Mouse (Mus musculus): Measurements from ENCODE around the gene A2ml1. TPM values are rescaled to one million over a fixed set of nuclear protein-coding genes. Genes with fewer than 3 reads are reported as not detected.
"Not testable (repeated sequence)": the region's sequence is repeated elsewhere in the genome, so short reads cannot be mapped to it uniquely, and the experiment has no call there.

The A2ml1 gene
- polyA plus RNA-seq (2012; rRNA removed) = 16.5 and 18.7 TPM in 2 replicates

DNA sequence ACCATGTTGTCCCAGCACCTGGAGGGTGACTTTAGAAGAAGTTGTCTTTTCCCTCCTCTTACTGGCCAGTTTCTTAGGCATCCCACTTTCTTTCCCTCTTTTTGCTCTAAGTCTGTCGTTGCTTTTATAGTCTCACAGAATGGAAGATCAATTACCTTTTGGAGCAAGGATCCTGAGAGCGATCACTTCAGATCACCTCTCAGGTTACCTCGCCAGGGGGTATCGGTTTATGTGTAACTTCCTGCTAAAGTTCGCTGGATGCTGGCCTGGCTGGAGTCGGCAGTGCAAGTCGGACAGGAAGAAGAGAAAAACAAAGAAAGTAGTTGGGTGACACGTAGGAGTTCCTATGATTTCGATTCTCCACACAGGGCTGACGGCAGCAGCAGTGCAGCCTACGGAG, at the start of gene A2ml1:
A2ml1 (minus strand) TSS at position 101 of the 400 bp plus-strand sequence.
- DNase-seq (ENCODE audit: extremely low spot score in 1 of 2, low spot score in 1 of 2) = no peak

DNA sequence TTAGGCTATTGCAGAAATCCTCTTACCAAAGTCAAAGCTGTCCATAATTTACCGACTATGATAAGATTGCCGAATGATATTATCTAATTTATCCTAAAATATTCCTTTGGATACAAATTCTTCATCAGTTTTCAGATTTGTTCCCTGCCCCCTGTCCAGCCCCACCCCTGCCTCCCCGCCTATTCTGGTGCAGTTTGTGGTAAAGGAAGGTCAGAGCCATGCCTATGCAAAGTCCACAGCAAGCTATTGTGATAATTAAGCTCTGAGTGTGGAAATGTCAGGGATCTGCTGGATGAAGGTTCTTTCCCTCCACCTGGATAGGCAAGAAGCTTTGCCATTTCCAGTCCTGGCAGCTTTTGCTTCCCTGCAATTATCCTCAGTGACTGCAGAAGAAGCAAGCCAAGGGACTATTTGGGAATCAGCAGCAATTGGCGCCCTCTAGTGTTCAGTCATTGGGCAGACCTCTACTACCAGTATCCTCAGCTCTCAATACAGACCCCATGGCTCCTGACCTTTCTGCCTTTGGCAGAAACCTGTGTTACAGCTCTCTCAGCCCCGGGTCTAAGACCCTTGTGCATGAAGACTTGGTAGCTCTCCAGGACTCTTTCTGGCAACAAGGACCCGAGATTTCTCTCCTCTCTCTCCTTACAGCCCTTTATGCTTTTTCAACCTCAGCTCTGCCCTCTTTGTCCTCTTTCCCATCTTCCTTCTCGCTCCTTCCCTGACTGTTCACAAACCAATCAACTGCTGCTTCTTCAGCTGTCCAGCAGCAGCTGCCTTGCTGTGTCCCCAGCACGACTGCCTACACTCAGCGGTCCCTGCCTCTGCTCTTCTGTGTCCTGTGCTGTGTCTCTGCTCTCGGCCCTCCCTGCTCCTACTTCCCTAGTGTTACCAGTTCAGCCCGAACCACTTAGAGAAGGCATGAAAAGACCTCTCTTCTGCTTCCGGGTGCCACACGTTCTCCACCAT, 48.6 kb upstream of the A2ml1 start:
- peak; percentile 34 to 76 for DNase-seq (ENCODE audit: extremely low spot score in 1 of 2, low spot score in 1 of 2)

DNA sequence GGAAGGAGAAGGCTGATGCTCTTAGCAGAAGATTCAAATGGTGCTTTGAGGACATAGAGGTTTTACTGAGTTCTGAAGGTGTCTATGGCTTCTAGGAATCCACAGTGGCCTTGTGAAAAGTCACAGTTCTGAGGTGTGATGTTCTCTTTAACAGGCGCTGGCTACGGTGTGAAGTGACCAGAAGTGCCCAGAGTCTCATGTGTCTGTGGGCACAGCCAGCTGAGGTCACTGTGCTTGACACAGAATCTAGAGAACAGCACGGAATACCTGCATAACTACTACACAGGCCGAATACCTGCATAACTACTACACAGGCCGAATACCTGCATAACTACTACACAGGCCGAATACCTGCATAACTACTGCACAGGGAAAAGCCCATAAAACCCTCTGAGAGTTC, 43.8 kb upstream of the A2ml1 start:
- not testable (repeated sequence) for DNase-seq (ENCODE audit: extremely low spot score in 1 of 2, low spot score in 1 of 2)

GRCm38 (mm10) chr6:128624425-128624824, 43.0 kb upstream of the A2ml1 start:
- DNase-seq (ENCODE audit: extremely low spot score in 1 of 2, low spot score in 1 of 2) = peak in 1 of 2 experiments; percentile 52

DNA sequence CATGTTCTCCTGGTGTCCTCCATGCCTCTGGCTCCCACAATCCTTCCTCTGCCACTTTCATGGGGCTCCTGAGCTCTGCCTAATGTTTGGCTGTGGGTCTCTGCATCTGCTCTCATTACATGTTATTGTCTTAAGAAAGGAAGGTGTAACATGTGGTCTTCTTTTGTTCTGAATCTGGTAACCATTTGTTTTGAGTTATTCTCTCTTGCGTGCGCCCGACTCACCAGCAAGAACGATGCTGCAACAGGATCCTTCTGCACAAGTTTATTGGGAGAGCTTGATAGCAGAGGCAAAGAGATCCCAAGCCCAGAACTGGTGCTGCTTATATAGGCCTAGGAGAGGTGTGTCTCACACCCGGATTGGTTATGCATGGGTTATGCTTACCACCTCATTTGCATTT, 42.0 kb upstream of the A2ml1 start, which contains the start of gene Klrb1a:
Klrb1a (minus strand) TSS at position 101 of the 400 bp plus-strand sequence.
- DNase-seq (ENCODE audit: extremely low spot score in 1 of 2, low spot score in 1 of 2) = not testable (repeated sequence)

GRCm38 (mm10) chr6:128622733-128623132, 41.3 kb upstream of the A2ml1 start:
- DNase-seq (ENCODE audit: extremely low spot score in 1 of 2, low spot score in 1 of 2) = peak in 1 of 2 experiments; percentile 10

DNA sequence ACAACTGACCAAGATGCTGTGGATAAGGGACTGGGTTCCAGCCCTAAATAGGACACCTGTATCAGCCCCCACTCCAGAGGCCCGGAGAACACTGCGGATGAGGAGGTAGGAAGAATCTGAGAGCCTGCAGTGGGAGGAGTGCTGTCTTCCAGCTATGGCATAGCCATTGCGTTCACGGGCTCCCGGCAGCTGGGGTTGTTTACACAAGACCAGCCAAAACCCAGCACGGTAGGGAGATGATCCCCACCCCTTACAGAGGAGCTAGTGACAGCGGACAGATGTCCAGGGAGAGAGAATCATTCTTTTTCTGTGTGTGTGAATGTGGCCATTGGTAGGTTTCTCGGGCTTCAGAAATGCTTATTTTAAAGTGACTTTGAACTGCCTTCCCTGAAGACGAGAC, 24.9 kb upstream of the A2ml1 start:
- DNase-seq (ENCODE audit: extremely low spot score in 1 of 2, low spot score in 1 of 2) = no peak

GRCm38 (mm10) chr6:128604512-128604911, 23.1 kb upstream of the A2ml1 start:
- peak in 1 of 2 experiments; percentile 48 for DNase-seq (ENCODE audit: extremely low spot score in 1 of 2, low spot score in 1 of 2)

DNA sequence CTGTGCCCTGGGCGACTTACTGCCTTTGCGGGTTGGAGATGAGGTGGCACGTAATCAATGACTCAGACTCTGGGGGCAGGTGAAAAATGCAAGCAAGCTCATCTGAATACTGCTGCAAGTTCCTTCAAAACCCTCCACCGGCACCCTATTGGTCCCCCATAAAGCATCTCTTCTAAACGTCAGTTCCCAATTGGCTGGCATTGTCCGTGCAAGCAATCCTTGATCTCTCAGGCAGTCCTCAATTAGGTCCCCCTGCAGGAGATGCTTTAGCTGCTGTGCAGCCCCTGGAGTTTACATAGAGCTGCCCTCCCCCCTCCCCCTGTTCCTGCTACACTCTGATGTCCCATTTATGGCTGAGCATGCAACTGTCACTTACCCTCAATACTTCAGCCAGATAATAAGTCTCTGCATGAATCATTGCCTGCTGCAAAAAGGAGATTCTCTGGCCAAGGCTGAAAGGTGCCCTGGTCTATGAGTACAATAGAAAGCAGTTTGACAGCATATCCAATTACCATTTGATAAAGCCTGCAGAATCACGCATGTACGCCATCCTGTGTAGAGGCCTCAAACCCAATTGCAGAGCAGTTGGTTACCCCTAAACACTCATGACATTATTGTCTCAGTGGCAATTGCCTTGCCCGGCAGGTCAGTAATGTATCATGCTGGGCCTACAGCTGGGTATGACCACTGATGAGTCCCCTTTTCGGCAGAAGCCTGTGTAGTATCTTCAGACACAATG, 21.2 kb upstream of the A2ml1 start:
- DNase-seq (ENCODE audit: extremely low spot score in 1 of 2, low spot score in 1 of 2) = peak in 1 of 2 experiments; percentile 37

DNA sequence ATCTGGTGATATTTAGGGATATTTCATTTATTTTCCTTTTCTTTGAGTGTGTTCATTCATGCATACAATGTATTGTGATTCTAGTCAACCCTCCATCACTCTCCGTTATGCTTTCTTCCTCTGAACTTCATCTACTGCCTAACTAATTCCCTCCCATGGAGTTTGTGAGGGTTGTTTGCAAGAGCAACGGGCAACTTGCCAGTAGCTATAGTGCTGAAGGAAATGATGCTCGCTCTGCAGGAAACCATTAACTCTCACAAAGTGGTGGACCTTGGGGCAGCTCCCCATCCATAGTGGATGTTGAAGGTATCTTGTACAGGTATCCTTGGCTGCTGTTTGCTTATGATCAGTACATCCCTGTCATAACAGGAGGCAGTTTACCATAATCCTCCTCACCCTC, 20.6 kb upstream of the A2ml1 start:
- peak in 1 of 2 experiments; percentile 13 for DNase-seq (ENCODE audit: extremely low spot score in 1 of 2, low spot score in 1 of 2)

GRCm38 (mm10) chr6:128599555-128599954, 18.1 kb upstream of the A2ml1 start:
- peak in 1 of 2 experiments; percentile 14 for DNase-seq (ENCODE audit: extremely low spot score in 1 of 2, low spot score in 1 of 2)

DNA sequence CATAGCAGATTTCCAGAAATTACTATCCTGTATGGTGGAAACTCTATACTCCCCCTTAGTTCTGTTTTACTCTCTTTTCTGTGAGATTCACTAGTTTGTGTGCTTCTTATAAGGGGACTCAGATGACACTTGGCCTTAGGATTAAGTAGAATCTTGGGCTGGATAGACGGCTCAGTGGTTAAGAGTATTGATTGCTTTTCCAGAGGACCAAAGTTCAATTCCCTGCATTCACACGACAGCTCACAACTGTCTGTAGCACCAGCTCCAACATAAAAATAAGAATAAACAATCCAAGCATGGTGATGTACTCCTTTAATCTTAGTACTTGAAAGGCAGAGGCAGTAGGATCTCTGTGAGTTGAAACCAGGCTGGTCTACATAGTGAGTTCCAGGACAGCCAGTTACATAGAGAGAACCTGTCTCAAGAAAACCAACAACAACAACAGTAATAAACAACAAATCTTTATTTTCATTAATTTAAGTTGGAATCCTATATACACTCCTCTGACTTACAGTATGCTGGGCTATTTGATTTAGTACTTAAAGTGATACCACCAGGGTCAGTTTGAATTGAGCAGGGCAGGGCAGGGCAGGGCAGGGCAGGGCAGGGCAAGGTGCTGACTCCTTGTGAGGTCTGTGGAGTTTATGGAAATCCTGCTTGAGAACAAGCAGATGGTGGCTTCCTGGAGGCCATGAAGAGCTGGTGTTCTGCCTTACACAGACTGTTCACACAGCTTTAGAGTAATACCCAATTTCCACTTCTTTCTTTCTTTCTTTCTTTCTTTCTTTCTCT, 17.0 kb upstream of the A2ml1 start:
- no peak for DNase-seq (ENCODE audit: extremely low spot score in 1 of 2, low spot score in 1 of 2)

- DNase-seq (ENCODE audit: extremely low spot score in 1 of 2, low spot score in 1 of 2) = peak in 1 of 2 experiments; percentile 58
Measured at GRCm38 (mm10) chr6:128597121-128597522, 15.7 kb upstream of the A2ml1 start.

DNA sequence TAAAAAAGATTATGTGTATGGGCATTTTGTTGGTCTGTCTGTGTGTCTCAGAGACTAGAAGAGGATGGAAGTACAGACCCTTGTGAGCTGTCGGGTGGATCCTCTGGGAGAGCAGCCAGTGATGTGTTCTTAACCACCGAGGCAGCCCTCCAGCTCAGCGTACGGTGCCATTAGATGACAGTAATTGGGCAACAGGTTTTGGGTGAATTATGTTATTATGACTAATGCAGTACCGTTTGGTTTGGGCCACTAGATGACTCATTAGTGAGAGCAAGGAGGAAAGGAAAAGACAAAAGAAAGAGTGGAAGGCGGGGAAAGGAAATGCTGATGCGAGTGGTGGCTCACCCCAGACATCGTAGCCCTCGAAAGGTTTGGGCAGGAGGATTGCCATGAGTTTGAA, 13.2 kb upstream of the A2ml1 start:
- DNase-seq (ENCODE audit: extremely low spot score in 1 of 2, low spot score in 1 of 2) = no peak

GRCm38 (mm10) chr6:128589426-128589825, 8.0 kb upstream of the A2ml1 start:
- no peak for DNase-seq (ENCODE audit: extremely low spot score in 1 of 2, low spot score in 1 of 2)

GRCm38 (mm10) chr6:128587619-128588018, 6.2 kb upstream of the A2ml1 start:
- no peak for DNase-seq (ENCODE audit: extremely low spot score in 1 of 2, low spot score in 1 of 2)

DNA sequence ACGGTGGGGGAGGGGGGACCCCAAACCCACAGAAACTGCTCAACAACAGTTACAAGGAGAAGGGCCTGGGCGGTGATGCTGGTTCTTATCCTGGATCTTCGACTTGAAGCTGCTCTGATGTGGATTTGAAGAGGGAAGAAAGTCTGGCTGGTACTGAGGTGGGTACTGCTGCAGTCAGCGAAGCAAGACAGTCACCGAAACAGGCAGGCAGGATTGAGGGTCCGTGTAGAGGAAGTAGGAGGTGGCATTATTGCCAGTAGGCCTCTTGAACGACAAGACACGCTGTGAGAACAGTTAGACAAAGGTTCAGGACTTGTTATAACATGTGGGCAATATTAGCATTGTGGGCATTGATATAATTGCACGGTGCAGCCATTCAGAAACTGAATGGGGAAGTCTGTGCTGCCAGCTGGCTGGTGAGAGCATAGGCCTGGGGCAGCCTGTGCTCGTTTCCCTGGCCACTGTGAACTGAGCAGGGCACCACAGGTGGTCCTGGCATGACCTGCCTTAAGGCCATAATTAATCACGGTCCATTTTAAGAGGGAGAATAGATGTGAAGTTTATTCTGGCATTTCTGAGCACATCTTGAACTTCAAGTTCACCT, 4.3 kb upstream of the A2ml1 start:
- DNase-seq (ENCODE audit: extremely low spot score in 1 of 2, low spot score in 1 of 2) = no peak

GRCm38 (mm10) chr6:128584070-128584660, 2.8 kb upstream of the A2ml1 start:
- DNase-seq (ENCODE audit: extremely low spot score in 1 of 2, low spot score in 1 of 2) = no peak

- no peak for DNase-seq (ENCODE audit: extremely low spot score in 1 of 2, low spot score in 1 of 2)
Measured at GRCm38 (mm10) chr6:128577301-128577700, 4.1 kb downstream of the A2ml1 start.

GRCm38 (mm10) chr6:128566589-128566988, 14.8 kb downstream of the A2ml1 start:
- DNase-seq (ENCODE audit: extremely low spot score in 1 of 2, low spot score in 1 of 2) = no peak

All from frontal cortex, adult 2 months (tissue).